Mouse (Mus musculus): ENCODE results near the gene Itm2c. TPM values are rescaled to one million over a fixed set of nuclear protein-coding genes. Genes with fewer than 3 reads are reported as not detected.

The Itm2c gene
- total RNA-seq, 2 experiments from 2014 or later = 59.7 to 68.9 TPM

DNA sequence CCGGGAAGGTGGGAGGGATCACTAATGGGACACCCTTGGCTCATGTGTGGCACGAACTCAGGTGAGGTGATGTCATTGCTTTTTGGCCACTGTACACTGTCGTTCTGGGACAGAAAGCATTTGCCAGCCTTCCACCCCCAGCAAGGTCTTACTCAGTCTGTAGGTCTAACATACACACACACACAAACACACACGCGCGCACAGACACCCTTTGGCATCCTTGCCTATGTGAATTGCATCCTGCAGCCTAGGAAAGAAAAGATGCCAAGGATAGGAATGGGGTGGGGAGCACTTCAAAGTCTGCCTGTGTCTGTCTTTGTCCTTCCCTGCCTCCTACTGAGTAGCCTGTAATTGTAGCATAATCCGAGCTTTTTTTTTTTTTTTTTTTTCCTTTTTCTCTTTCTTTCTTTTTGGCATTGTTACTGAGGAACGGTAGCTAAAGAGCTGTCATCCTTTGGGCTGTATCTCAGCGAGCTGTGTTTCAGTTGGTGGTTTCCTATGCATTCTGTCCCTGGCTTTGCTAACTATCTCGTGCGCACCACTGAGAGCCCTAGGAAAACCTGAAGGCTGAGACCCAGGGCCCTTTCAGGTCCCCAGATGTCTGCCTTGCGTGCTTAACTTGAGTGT is 4.8 kb downstream of the Itm2c start:
- no peak for DNase-seq

- no peak for DNase-seq
These were observed 5.3 kb downstream of the Itm2c start for GRCm38 (mm10) chr1:85899388-85899761.

- no peak for DNase-seq
These were observed 6.6 kb downstream of the Itm2c start for GRCm38 (mm10) chr1:85900521-85901333.

GRCm38 (mm10) chr1:85901516-85902107 is 7.5 kb downstream of the Itm2c start:
- no peak for DNase-seq

DNA sequence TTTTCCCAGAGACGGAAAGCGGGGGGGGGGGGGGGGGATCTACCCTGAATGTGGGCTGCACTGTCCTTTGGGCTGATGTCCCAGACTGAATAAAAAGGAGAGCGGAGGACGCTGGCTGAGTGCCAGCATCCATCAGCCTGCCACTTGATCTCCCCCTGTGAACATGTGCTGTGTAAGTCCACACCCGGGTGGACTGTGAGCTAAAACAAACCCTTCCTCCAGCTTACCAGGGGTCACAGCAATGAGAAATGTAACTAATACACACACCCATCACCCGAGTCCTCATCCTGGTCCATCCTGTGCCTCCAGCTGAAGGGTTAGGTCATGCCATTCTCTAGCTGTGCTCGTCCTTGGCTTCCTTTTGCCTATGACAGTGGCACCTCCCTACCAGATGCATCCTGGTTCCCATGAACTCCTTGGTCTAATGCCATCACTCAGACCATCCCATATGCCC is 8.1 kb downstream of the Itm2c start:
- DNase-seq = peak; percentile 36

GRCm38 (mm10) chr1:85906892-85907291 is 12.8 kb downstream of the Itm2c start:
- DNase-seq = no peak

GRCm38 (mm10) chr1:85908754-85909590 is 14.9 kb downstream of the Itm2c start:
- no peak for DNase-seq

- DNase-seq = no peak
These were observed 19.1 kb downstream of the Itm2c start for GRCm38 (mm10) chr1:85913078-85913755.

DNA sequence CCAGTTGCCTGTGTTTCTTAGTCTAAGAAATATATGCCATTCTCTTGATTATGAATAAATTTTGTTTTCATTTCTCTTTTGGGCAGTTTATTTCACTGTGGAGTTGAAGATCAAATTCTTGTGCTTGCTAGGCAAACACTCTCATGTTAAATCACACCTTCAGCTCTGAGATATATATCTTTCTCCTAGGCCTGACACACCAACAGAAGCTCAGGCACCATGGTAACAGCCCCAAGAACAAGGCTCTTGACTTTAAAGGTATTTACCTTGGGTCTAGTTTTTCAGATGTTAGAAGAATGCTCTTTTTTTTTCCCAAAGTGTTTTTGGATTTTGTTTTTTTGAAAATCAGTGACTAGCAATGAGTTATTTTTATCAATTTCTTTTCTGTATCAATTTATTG is 21.8 kb downstream of the Itm2c start:
- no peak for DNase-seq

DNA sequence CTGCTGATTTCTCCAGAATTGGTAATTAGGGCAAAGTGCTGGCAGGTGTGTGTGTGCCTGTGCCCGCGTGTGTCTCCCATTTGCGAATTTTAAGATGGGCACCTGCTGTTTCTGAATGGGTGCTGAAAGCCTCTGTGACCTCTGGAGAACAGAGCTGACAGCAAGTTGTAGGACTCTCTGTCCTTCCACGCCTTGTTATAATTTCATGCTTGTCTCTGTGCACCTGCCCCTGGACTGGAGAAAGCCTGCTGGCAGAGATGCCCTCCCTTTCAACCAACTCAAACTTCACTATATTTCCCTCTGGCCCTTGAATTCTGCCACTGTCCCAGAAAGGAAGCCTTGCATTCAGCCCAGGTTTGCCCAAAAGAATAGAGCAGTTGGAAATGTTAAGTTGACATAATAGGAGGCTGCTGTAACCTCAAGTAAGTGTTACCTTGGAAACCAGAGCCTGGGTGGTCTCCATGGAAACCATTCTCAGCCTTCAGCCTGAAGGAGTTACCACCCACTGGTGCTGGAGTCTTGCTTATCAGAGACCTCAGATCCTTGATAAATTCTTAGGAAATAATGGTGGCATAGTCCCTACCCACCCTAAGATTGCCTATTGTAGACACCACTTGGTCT is 22.9 kb downstream of the Itm2c start:
- no peak for DNase-seq

DNA sequence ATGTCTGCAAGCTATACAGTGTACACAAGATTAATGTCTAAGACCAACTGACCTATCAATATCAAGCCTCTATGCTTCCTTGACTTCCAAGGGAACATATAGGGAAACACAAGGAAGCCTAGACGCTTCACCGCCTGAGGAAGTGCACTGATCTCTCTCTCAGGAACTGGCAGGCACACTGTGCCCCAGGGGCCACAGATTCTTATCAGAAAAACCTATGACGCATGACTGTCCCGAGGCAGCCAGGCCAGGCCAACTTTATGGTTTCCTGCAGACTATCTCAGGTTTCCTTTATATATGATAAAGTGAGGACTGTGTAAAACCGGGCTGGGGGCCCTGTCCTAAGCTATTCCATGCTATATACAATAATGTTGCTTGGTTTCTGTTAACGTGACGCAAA is 25.5 kb downstream of the Itm2c start:
- DNase-seq = no peak

GRCm38 (mm10) chr1:85921725-85922124 is 27.6 kb downstream of the Itm2c start:
- no peak for DNase-seq

- no peak for DNase-seq
These were observed 28.2 kb downstream of the Itm2c start for GRCm38 (mm10) chr1:85922127-85922864.

DNA sequence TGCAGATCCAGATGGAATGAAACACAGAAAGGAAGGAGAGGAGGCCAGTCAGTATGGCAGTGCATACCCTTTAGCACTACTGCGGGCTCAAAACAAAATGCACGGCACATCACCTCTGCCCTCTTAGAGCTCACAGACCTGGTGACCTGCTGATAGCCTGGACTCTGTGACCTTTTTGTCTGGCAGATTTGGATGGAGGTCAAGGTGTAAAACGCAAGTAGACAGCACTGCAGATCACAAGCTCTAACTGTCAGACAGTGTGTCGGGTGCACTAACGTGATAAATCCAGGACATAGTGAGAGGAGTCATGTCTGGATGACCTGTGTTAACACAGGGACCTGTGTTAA is 28.8 kb downstream of the Itm2c start:
- no peak for DNase-seq

GRCm38 (mm10) chr1:85925183-85925582 is 31.1 kb downstream of the Itm2c start:
- DNase-seq = no peak

- no peak for DNase-seq
These were observed 34.1 kb downstream of the Itm2c start, which contains the start of gene 4933407L21Rik for GRCm38 (mm10) chr1:85928057-85928687. Gene 4933407L21Rik (plus strand): TSS chr1:85928483.

DNA sequence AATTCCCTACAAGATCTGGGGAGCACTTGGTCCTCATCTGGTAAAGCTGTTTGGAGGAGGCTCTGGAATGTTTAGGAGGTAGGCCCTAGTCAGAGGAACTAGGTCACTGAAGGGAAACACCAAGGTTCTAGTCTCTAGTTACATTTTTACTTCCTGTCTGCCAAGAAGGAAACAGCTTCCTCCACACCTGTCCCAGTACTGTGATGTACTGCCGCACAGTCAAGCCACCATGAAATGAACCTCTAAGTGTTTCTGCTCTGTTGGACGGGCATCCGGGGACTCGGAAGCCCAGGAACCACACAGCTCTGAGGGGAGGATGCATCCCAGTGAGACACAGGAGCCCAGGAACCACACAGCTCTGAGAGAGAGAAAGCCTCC is 34.6 kb downstream of the Itm2c start:
- no peak for DNase-seq

DNA sequence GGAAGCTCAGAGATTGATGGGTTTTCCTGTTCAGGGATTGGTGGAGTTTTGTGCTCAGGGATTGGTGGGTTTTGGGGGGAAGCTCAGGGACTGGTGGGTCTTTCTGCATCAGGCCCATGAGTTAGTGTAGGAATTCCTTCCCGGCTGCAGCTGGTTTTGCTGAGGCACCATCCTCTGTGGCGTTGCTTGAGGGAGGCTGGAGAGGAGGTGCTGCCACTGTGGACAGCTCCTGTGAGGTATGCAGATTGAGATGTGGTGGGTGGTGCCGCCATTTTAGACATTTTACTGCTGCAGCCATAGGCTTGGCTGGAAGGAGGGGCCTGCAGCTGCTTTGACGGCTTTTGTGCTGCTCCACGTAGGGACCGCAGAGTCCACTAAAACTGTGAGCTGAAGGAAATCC is 35.3 kb downstream of the Itm2c start:
- DNase-seq = no peak

DNA sequence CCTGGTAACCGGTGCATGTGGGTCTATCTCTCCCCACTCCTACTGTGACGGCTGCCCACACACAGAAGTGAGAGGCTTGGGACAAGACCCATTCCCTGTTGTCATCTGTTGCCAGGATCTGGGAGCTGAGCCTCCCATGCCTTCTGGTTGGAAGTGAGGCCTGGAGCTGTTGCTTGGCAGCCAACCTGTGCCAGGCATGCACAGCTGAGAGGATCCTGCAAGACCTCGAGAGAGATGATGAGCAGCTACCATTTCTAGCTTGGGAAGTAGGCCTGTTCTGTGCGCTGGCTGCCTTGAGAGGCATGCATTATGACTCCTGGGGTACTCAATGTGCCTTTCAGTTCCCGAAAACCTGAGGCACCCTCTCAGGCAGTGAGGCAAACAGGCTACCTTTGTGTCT is 37.1 kb downstream of the Itm2c start:
- DNase-seq = no peak

GRCm38 (mm10) chr1:85933226-85933625 is 39.1 kb downstream of the Itm2c start:
- no peak for DNase-seq

Data from gastrocnemius, postnatal 10 days (tissue).